Mouse (Mus musculus) large intestine, adult 2 months (tissue): ENCODE results near the gene Gng4. TPM values are rescaled to one million over a fixed set of nuclear protein-coding genes. Genes with fewer than 3 reads are reported as not detected.

ENCODE experiments used
- polyA plus RNA-seq: library from polyadenylated mRNA; depleted of rRNA; stranded (reverse); fragments of >200 nt; gene quantifications from 2 replicates; pipeline ENCODE4 v1.2.3, GENCODE M21; 2012; rRNA removed

Gng4 gene
- polyA plus RNA-seq, 1 experiment: 1.2 TPM

Other genes with a start within 250 kb of the Gng4 start
- 1.0 and 1.9 TPM in 2 replicates for gene Lyst, start 193.7 kb upstream of the Gng4 start, polyA plus RNA-seq
- 14.7 and 28.6 TPM in 2 replicates for gene B3galnt2, start 170.4 kb downstream of the Gng4 start, polyA plus RNA-seq